Mouse (Mus musculus): ENCODE results near the gene Bcl7a.
A peak's percentile ranks its signal among the peaks of the same experiment; 100 is the strongest.

Gene Bcl7a

GRCm38 (mm10) chr5:123377120-123377955 lies 33.7 kb downstream of the Bcl7a start:
- peak; percentile 59 for DNase-seq (ENCODE audit: low read depth, low spot score)

GRCm38 (mm10) chr5:123378712-123379111 lies 35.1 kb downstream of the Bcl7a start:
- no peak for DNase-seq (ENCODE audit: low read depth, low spot score)

GRCm38 (mm10) chr5:123379504-123379931 lies 35.9 kb downstream of the Bcl7a start:
- DNase-seq (ENCODE audit: low read depth, low spot score), result no peak

- no peak for DNase-seq (ENCODE audit: low read depth, low spot score)
Measured at GRCm38 (mm10) chr5:123381968-123382367, 38.3 kb downstream of the Bcl7a start.

- DNase-seq (ENCODE audit: low read depth, low spot score), result no peak
Measured at GRCm38 (mm10) chr5:123382686-123383085, 39.1 kb downstream of the Bcl7a start.

GRCm38 (mm10) chr5:123388452-123388851 lies 44.8 kb downstream of the Bcl7a start:
- DNase-seq (ENCODE audit: low read depth, low spot score), result no peak

GRCm38 (mm10) chr5:123390536-123391441 lies 47.2 kb downstream of the Bcl7a start:
- DNase-seq (ENCODE audit: low read depth, low spot score), result no peak

- DNase-seq (ENCODE audit: low read depth, low spot score), result no peak
Measured at GRCm38 (mm10) chr5:123391442-123391809, 47.8 kb downstream of the Bcl7a start.

- DNase-seq (ENCODE audit: low read depth, low spot score), result no peak
Measured at GRCm38 (mm10) chr5:123393786-123394302, 50.2 kb downstream of the Bcl7a start.

- DNase-seq (ENCODE audit: low read depth, low spot score), result peak; percentile 84
Measured at GRCm38 (mm10) chr5:123394303-123394956, 50.8 kb downstream of the Bcl7a start, which contains the start of gene Mlxip. Gene Mlxip (plus strand): TSS chr5:123394798.

GRCm38 (mm10) chr5:123394957-123395881 lies 51.6 kb downstream of the Bcl7a start:
- DNase-seq (ENCODE audit: low read depth, low spot score), result no peak

- no peak for DNase-seq (ENCODE audit: low read depth, low spot score)
Measured at GRCm38 (mm10) chr5:123396901-123397464, 53.3 kb downstream of the Bcl7a start.

GRCm38 (mm10) chr5:123397786-123398185 lies 54.2 kb downstream of the Bcl7a start:
- DNase-seq (ENCODE audit: low read depth, low spot score), result no peak

GRCm38 (mm10) chr5:123398856-123399498 lies 55.3 kb downstream of the Bcl7a start:
- no peak for DNase-seq (ENCODE audit: low read depth, low spot score)

GRCm38 (mm10) chr5:123404480-123404879 lies 60.8 kb downstream of the Bcl7a start:
- DNase-seq (ENCODE audit: low read depth, low spot score), result no peak

- no peak for DNase-seq (ENCODE audit: low read depth, low spot score)
Measured at GRCm38 (mm10) chr5:123406952-123407351, 63.3 kb downstream of the Bcl7a start.

- no peak for DNase-seq (ENCODE audit: low read depth, low spot score)
Measured at GRCm38 (mm10) chr5:123408176-123408575, 64.5 kb downstream of the Bcl7a start.

GRCm38 (mm10) chr5:123412193-123412592 lies 68.6 kb downstream of the Bcl7a start:
- DNase-seq (ENCODE audit: low read depth, low spot score), result no peak

GRCm38 (mm10) chr5:123413866-123414363 lies 70.3 kb downstream of the Bcl7a start:
- no peak for DNase-seq (ENCODE audit: low read depth, low spot score)
